Mouse (Mus musculus) forebrain, embryonic 13.5 days (tissue): ENCODE measurements around the gene Otop2. TPM values are rescaled to one million over a fixed set of nuclear protein-coding genes. Genes with fewer than 3 reads are reported as not detected.

Experiments used
- ATAC-seq: fragments of 200-750 bp; cut with Nextera tagmentation; 2 replicates; pipeline ENCODE4 v1.8.0; 2017
- H3K27ac ChIP-seq: fragments of 300-500 bp; sonication (generic); 2 replicates; pipeline ENCODE4 v1.5.1; 2015; ENCODE audit warnings: inconsistent platforms, mild to moderate bottlenecking, moderate library complexity
- H3K27me3 ChIP-seq: fragments of 300-500 bp; sonication (generic); 2 replicates; pipeline ENCODE4 v1.6.1; 2015; ENCODE audit warnings: mild to moderate bottlenecking, inconsistent platforms
- H3K36me3 ChIP-seq: fragments of 300-500 bp; sonication (generic); 2 replicates; pipeline ENCODE4 v1.6.1; 2015; ENCODE audit warnings: mild to moderate bottlenecking, inconsistent platforms; ENCODE audit not compliant: poor library complexity, severe bottlenecking
- H3K4me1 ChIP-seq: fragments of 300-500 bp; sonication (generic); 2 replicates; pipeline ENCODE4 v1.6.1; 2015; ENCODE audit warnings: inconsistent platforms
- H3K4me2 ChIP-seq: fragments of 300-500 bp; sonication (generic); 2 replicates; pipeline ENCODE4 v1.6.1; 2015; ENCODE audit warnings: inconsistent platforms, mild to moderate bottlenecking, moderate library complexity
- H3K4me3 ChIP-seq: fragments of 300-500 bp; sonication (generic); 2 replicates; pipeline ENCODE4 v1.5.1; 2015; ENCODE audit warnings: mild to moderate bottlenecking, inconsistent platforms
- H3K9ac ChIP-seq: fragments of 300-500 bp; sonication (generic); 2 replicates; pipeline ENCODE4 v1.6.1; 2015; ENCODE audit warnings: mild to moderate bottlenecking, inconsistent platforms
- H3K9me3 ChIP-seq: fragments of 300-500 bp; sonication (generic); replicated peaks from 2 replicates; pipeline ENCODE4 v1.6.1; 2016; ENCODE audit warnings: inconsistent platforms
- whole genome bisulfite sequencing: fragments of 180-500 bp; shearing (Covaris S2); methylation state at CpG from one replicate; pipeline ENCODE4 v1.1.7; 2015; 5-methylcytosine and 5-hydroxymethylcytosine counted together
- polyA plus RNA-seq: library from polyadenylated mRNA; unstranded; fragments of >200 nt; fragmentation: Nextera tagmentation; extraction: Ambion mirVana; gene quantifications from 2 replicates; pipeline ENCODE4 v1.2.1, GENCODE M21; 2015

Otop2 gene
- polyA plus RNA-seq, 1 experiment from 2014 or later: not detected

DNA sequence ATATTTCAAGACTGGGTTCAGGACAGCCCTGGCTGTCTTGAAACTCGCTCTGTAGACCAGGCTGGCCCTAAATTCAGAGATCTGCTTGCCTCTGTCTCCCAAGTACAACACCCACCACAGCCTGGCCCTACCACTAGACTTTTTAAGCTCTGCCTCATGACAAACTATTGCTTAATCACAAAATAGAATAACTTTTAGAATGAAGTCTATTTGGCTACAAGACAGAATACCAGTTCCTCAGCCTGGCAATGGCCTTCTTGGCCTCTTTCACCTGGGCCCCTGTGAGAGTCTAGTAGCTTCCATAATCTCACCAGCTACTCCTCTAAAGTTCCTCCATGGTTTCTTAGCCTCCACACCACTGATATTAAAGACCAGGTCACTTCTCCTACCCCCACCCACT lies 16.6 kb upstream of the Otop2 start:
- no peaks in the 10 kb centered on the region for H3K36me3 ChIP-seq
- peaks cover 9% of the 10 kb centered on the region; the same call in 1 of the 2 replicates for H3K4me1 ChIP-seq
- H3K27me3 ChIP-seq: no peaks in the 10 kb centered on the region
- WGBS: 82% methylated on average over 1 of the region's 1 CpGs
- no peak overlapping the region for H3K9ac ChIP-seq
- H3K4me3 ChIP-seq: no peak overlapping the region
- H3K4me2 ChIP-seq: no peak overlapping the region
- H3K27ac ChIP-seq: no peak overlapping the region
- ATAC-seq: no peak
- H3K9me3 ChIP-seq: no peaks in the 10 kb centered on the region

DNA sequence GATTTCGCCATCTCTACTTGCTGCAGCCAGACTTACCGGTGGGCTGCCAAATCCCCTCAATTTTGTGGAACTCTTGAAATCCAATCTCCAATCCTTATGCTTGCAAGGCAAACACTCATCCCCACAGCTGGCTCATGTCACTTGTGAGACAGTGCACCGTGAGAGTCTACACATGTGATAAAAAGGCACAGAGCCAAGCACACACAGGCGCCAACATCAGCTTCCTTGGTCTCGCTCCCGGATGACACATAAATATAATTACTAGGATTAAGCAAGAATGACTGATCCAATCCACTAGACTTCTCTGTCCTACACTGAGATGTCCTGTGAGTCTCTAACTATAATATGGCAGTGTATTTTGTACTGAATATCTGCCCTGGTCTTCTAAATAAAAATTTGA lies 16.0 kb upstream of the Otop2 start:
- ATAC-seq: no peak
- H3K9ac ChIP-seq: no peak overlapping the region
- 0 out of 2 replicates have a peak, but pooled peaks cover 2% of the 10 kb centered on the region for H3K27me3 ChIP-seq
- WGBS: 91% methylated on average over 6 of the region's 6 CpGs
- no peak overlapping the region for H3K27ac ChIP-seq
- no peak overlapping the region for H3K4me3 ChIP-seq
- no peak overlapping the region for H3K4me2 ChIP-seq
- peaks cover 9% of the 10 kb centered on the region; the same call in 1 of the 2 replicates for H3K4me1 ChIP-seq
- no peaks in the 10 kb centered on the region for H3K9me3 ChIP-seq
- no peaks in the 10 kb centered on the region for H3K36me3 ChIP-seq

- Histone ChIP-seq H3K4me2 (no peak overlapping the region), H3K27me3 (peaks cover 3% of the 10 kb centered on the region; the same call in 1 of the 2 replicates), H3K4me3 (no peak overlapping the region), H3K4me1 (peaks cover 5% of the 10 kb centered on the region; the same call in 1 of the 2 replicates), H3K9me3 (no peaks in the 10 kb centered on the region), H3K36me3 (no peaks in the 10 kb centered on the region), H3K27ac (no peak overlapping the region), H3K9ac (no peak overlapping the region)
- ATAC-seq: no peak
- 83% methylated on average over 10 of the region's 10 CpGs for WGBS
These were observed 15.5 kb upstream of the Otop2 start for GRCm38 (mm10) chr11:115291503-115291902.

- no peak overlapping the region for H3K4me3 ChIP-seq
- H3K4me1 ChIP-seq: peaks cover 6% of the 10 kb centered on the region
- no peak overlapping the region for H3K27ac ChIP-seq
- peaks cover 10% of the 10 kb centered on the region for H3K27me3 ChIP-seq
- H3K36me3 ChIP-seq: no peaks in the 10 kb centered on the region
- 67% methylated on average over 14 of the region's 14 CpGs for WGBS
- H3K9me3 ChIP-seq: no peaks in the 10 kb centered on the region
- no peak overlapping the region for H3K9ac ChIP-seq
- H3K4me2 ChIP-seq: no peak overlapping the region
- ATAC-seq: no peak
These were observed 14.2 kb upstream of the Otop2 start for GRCm38 (mm10) chr11:115292631-115293375.

DNA sequence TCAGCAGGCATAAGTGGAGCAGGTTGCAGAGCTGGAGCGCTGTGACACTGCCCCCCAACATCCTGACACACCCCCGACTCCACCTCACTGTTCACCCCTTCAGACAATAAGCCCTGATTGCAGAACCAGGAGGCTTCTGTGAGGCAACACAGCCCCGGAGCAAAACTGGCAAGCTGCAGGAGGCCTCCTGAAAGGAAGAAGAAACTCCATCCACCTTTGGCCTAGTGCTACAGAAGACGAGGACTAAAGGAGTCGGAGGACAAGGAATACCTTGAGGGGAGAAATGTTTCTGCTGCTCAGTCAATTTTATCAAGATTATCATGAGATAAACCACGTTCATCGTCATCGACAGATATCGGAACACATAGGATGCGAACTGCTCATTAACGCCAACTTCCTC lies 11.0 kb upstream of the Otop2 start:
- Histone ChIP-seq H3K36me3 (no peaks in the 10 kb centered on the region), H3K4me3 (no peak overlapping the region), H3K9ac (no peak overlapping the region), H3K4me2 (no peak overlapping the region), H3K27ac (no peak overlapping the region), H3K4me1 (peaks cover 6% of the 10 kb centered on the region), H3K27me3 (peaks cover 10% of the 10 kb centered on the region), H3K9me3 (no peaks in the 10 kb centered on the region)
- 87% methylated on average over 11 of the region's 11 CpGs for WGBS
- no peak for ATAC-seq

DNA sequence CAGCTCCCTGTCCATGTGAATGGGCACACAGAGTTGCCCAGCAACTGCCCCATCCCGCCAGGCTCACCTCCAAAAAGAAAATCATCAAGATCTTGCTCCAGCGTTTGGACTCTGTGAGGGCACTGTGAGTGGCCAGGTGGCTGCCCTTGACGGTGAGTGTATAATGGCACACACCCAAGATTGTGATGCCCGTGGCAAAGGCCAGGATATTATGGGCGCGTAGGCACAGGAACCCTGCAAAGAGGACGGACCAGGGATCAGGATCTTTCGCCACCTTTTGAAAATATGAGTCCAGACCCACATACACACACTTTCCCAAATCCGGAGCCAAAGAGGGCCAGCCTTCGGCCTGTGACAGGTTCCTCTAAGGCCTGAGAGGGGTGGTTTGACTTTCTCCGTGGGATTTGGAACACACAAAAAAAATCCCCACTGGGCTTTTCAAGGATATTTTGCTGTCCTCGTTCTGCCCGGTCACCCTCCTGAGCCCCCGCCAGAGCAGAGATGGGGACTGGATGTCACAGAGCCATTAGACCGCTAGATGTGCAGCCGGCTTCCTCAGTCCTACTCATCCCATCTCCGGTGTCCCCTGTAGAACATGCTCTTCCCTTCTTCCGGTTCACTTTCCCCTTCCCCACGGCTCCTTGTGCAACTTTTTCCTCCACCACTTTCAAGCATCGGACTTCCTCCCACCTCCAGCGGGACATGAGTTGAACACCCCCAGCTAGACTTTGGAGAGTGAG lies 10.3 kb upstream of the Otop2 start:
- H3K9ac ChIP-seq: peak overlapping the region; percentile 68; the same call in 1 of the 2 replicates
- peak overlapping the region; percentile 83 for H3K4me2 ChIP-seq
- peaks cover 10% of the 10 kb centered on the region for H3K27me3 ChIP-seq
- H3K27ac ChIP-seq: no peak overlapping the region
- peak overlapping the region; percentile 50 for H3K4me3 ChIP-seq
- H3K36me3 ChIP-seq: no peaks in the 10 kb centered on the region
- WGBS: 53% methylated on average over 21 of the region's 21 CpGs
- peaks cover 6% of the 10 kb centered on the region for H3K4me1 ChIP-seq
- no peaks in the 10 kb centered on the region for H3K9me3 ChIP-seq
- no peak for ATAC-seq

DNA sequence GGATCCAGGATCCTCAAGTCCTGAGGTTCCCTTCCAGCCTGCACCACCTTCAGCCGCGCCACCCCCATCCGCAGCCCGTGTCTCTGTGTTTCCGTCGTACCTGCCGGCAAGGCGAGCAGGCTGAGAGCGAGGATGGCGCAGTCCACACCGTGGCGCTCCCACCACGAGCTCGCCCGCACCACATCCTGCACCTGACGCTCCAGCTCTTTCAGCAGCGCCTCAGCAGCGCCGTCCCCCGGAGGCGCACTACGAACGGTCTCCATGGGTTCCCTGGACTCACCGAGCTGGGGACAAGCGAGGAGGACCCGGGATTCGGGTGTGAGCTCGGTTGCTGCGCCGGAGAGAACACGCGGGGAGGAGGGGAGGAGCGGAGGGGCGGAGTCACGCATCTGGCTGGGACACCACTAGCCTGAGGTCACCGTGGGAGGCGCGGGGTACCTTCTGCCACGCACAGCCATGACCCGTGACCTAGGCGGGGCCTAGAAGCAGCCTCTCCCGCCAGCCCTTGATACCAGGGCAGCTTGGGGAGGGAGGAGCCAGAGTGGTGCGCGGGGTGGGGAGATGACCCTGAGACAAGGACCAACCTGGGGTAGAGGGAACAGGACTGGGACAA lies 9.6 kb upstream of the Otop2 start, which contains the start of gene Fads6:
Gene Fads6, minus strand, starts transcription at position 450 of the 613 bp plus-strand sequence.
- H3K4me2 ChIP-seq: peak within 1 kb of the TSS; percentile 83
- H3K36me3 ChIP-seq: no peaks in the 10 kb centered on the region
- peak within 1 kb of the TSS; percentile 50 for H3K4me3 ChIP-seq
- peaks cover 6% of the 10 kb centered on the region for H3K4me1 ChIP-seq
- WGBS: 1% methylated on average over 44 of the region's 44 CpGs
- no peaks in the 10 kb centered on the region for H3K9me3 ChIP-seq
- H3K27ac ChIP-seq: no peak within 1 kb of the TSS
- peaks cover 10% of the 10 kb centered on the region for H3K27me3 ChIP-seq
- ATAC-seq: peak; percentile 81
- peak within 1 kb of the TSS; percentile 68 for H3K9ac ChIP-seq

GRCm38 (mm10) chr11:115298160-115298559 lies 8.8 kb upstream of the Otop2 start:
- H3K27me3 ChIP-seq: peaks cover 10% of the 10 kb centered on the region
- H3K4me1 ChIP-seq: peaks cover 6% of the 10 kb centered on the region
- H3K9ac ChIP-seq: no peak overlapping the region
- 63% methylated on average over 8 of the region's 8 CpGs for whole genome bisulfite sequencing
- H3K4me2 ChIP-seq: peak overlapping the region; percentile 83; the same call in 1 of the 2 replicates
- no peak overlapping the region for H3K27ac ChIP-seq
- H3K36me3 ChIP-seq: no peaks in the 10 kb centered on the region
- H3K9me3 ChIP-seq: no peaks in the 10 kb centered on the region
- ATAC-seq: no peak
- no peak overlapping the region for H3K4me3 ChIP-seq

DNA sequence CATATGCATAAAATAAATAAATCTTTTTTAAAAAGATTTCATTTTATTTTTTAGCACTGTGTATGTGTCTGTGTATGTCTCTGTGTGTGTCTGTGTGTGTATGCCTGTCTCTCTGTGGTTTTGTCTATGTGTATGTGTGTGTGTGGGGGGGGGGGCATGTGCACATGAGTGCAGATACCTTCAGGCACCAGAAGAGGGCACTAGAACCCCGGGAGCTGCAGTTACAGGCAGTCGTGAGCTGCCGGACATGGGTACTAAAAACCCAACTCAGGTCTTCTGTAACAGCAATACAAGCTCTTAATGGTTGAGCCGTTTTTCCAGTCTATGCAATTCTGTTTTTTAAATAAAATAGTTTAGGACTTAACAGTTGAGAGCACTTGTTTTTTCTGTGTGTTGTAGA lies 6.2 kb upstream of the Otop2 start:
- peaks cover 6% of the 10 kb centered on the region for H3K4me1 ChIP-seq
- ATAC-seq: no peak
- no peak overlapping the region for H3K9ac ChIP-seq
- no peak overlapping the region for H3K4me2 ChIP-seq
- no peaks in the 10 kb centered on the region for H3K9me3 ChIP-seq
- H3K36me3 ChIP-seq: no peaks in the 10 kb centered on the region
- H3K27ac ChIP-seq: no peak overlapping the region
- no peak overlapping the region for H3K4me3 ChIP-seq
- peaks cover 9% of the 10 kb centered on the region for H3K27me3 ChIP-seq
- 84% methylated on average over 4 of the region's 4 CpGs for WGBS

DNA sequence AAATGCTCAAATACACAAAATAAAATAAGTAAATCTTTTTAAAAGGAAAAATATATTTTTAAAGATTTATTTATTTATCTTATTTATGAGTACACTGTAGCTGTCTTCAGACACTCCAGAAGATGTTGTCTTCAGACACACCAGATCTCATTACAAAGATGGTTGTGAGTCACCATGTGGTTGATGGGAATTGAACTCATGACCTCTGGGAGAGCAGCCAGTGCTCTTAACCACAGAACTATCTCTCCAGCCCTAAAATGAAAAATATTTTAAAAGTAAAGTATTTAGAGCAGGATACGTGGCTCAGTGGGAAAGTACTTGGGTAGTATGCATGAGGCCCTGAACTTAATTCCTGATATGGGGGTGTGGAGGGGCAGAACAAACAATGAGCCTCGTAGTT lies 5.6 kb upstream of the Otop2 start:
- Histone ChIP-seq H3K27me3 (peaks cover 9% of the 10 kb centered on the region), H3K4me3 (no peak overlapping the region), H3K9ac (no peak overlapping the region), H3K4me1 (peaks cover 6% of the 10 kb centered on the region), H3K27ac (no peak overlapping the region), H3K36me3 (no peaks in the 10 kb centered on the region), H3K9me3 (no peaks in the 10 kb centered on the region), H3K4me2 (no peak overlapping the region)
- ATAC-seq: no peak
- WGBS: 92% methylated on average over 2 of the region's 2 CpGs

- H3K9me3 ChIP-seq: no peaks in the 10 kb centered on the region
- no peaks in the 10 kb centered on the region for H3K36me3 ChIP-seq
- H3K4me1 ChIP-seq: peaks cover 6% of the 10 kb centered on the region; the same call in 1 of the 2 replicates
- H3K27me3 ChIP-seq: peaks cover 3% of the 10 kb centered on the region; the same call in 1 of the 2 replicates
- WGBS: 82% methylated on average over 8 of the region's 8 CpGs
- no peak overlapping the region for H3K4me3 ChIP-seq
- ATAC-seq: no peak
- H3K27ac ChIP-seq: no peak overlapping the region
- no peak overlapping the region for H3K4me2 ChIP-seq
- H3K9ac ChIP-seq: no peak overlapping the region
These were observed 3.8 kb upstream of the Otop2 start for GRCm38 (mm10) chr11:115303167-115303566.

GRCm38 (mm10) chr11:115308781-115309180 lies 1.8 kb downstream of the Otop2 start:
- ATAC-seq: no peak
- Histone ChIP-seq H3K36me3 (no peaks in the 10 kb centered on the region), H3K27me3 (peaks cover 16% of the 10 kb centered on the region), H3K4me3 (no peak overlapping the region), H3K27ac (no peak overlapping the region), H3K4me1 (peaks cover 6% of the 10 kb centered on the region; the same call in 1 of the 2 replicates), H3K9me3 (no peaks in the 10 kb centered on the region), H3K4me2 (no peak overlapping the region), H3K9ac (no peak overlapping the region)
- WGBS: 50% methylated on average over 1 of the region's 1 CpGs
